Mouse (Mus musculus) ovary, postnatal 36 days (tissue): Measurements from ENCODE around the gene Atp5g2.
A peak's percentile ranks its signal among the peaks of the same experiment; 100 is the strongest.

ENCODE experiments used
- DNase-seq: peaks from one replicate; pipeline ENCODE4 v3.0.0; 2022; ENCODE audit warnings: low spot score, mixed read lengths

Atp5g2 gene

DNA sequence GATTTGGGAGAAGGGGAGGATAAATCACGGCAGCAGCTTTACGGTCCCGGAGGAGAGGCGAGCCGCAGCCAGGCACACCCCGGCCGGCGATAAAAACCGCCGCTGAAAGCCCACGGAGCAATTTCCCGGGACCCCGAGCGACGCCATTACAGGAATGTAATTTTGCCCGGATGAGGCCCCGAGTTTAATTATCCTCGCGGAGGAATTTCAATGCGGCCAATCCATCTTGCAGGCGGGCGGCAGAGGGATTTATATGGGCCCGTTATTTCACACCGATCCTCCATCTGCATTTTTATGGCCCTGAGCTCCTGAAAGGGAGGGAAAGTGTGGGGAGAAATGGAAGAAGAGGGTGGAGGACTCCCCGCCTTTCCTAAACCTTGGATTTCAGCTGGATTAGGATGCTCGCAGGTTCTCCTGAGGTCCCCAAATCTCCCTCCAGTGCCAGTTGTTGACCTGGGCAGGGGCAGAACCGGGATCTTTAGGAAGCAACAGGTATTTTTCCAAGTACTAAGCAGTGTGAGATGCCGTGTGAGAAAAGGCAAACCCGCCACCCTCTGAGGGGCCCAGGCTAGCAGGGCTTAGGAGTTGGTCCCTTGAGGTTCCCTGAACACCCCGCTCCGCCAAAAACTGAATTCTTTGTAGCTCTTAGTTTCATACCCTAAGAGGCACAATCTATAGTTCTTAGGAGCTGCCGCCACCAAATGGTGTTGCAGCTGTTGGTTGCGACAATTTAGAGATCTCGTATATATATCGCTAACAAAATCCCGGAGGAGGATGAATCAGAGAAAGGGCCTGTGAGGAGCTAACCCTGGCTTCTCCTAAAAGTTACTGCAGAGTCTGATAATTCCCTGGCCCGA, at the start of gene Atp5g2:
Gene Atp5g2, minus strand, starts transcription at position 138 of the 857 bp plus-strand sequence.
- DNase-seq: peak; percentile 53

DNA sequence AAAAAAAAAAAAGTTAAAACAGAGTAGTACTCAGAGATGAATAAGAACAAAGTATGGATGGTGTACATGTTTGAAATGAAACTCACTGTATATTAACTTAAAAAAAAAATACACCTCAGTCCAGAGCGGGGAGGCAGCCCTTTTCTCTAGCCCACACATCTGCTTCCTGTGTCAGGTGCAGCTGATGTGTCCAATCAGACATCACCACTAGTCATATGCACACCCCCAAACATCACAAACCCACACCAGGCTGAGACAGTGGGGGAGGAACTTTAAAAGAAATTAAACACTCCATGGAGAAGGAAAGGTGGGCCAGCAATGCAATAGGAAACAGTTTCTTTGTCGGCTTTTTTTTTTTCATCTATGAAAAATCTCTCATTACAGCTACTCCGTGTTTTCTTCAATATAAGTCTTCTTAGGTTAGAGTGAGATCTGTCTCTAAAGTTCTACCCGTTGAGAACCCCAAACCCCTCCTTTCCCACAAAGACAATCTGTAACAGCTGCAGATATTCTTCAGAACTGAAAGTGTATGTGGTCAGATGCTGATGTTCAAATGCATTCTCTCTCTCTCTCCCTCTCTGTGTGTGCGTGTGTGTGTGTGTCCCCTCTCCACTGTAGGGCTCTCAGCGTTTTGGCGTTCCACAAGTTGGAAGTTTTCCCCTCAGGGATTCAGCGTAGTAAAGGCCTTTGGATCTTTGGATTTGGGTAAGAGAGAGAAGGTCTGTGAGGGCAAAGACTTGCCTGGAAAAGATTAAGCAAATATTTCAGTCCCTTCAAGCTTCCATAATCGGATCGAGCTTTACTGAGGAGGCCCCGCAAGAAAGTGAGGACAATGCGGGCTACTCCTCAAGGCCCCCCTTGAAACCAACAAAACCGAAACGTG, 49.1 kb upstream of the Atp5g2 start:
- DNase-seq: no peak

DNA sequence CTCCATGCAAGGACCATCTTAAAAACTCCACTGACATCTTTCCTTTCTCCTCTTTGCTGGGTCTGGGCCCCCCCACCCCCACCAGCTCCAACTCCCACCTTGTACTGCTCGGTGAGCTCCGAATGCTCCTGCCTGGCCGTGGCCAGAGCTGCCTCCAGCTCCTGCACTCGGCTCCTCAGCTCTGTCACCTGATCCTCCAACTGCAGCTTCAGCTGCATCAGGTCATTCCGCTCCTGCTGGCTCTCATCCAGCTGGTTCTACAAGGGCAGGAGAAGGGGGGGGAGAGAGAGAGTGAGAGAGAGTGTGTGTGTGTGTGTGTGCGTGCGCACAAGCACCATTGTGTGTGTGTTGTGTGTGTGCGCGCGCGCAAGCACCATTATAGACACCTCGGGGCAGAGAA, 44.0 kb upstream of the Atp5g2 start:
- peak; percentile 58 for DNase-seq

DNA sequence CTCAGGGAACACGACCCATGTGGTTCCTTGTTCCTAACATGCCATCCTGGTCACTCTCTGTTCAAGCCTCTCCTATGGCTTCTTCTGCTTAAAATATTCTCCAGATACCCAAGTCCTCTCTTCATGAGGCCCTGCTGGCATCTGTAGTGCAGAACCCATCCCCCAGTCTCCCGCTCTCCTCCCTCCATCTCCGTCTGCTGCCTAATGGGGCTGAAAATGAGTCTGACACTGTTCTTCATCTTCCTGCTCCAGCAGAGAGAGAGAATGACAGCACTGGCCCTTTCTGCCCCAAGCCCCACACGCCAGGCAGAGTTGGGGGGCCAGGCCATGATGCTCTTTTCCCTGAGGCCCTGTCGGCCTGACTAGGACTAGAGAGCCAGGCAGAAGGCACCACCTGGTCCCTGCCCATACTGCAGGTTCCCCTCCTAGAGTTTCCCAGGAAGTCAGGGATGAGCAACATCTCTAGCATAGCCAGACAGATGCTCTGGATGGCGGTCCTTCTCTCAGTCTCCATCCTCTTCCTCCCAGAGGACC, 35.7 kb upstream of the Atp5g2 start:
- no peak for DNase-seq

DNA sequence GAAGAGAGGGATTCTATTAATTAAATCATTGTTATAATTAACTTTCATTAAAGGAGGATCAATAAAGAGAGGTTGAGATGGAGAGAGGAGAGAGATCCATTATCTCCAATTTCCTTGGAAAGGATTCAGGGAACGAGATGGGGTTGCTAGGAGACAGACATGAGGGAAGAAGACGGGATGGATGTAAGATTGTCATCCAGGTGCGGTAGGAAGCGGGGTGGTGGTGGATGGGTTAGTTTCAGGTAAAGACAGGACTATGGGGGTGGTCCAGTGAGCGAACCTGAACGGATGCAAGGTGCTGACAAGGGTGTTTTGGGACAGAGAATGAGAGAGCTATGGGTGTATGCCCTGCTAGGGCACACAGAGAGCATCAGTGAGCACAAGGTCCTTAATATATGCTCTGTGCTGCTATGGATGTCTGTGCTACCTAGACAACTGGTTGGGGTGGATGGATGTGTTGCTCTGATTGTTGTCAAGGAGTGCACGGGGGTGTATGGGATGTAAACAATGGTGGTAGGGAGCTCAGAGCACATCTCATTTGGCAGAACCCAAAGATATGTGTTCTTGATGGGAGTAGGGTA, 33.9 kb upstream of the Atp5g2 start:
- DNase-seq: no peak

DNA sequence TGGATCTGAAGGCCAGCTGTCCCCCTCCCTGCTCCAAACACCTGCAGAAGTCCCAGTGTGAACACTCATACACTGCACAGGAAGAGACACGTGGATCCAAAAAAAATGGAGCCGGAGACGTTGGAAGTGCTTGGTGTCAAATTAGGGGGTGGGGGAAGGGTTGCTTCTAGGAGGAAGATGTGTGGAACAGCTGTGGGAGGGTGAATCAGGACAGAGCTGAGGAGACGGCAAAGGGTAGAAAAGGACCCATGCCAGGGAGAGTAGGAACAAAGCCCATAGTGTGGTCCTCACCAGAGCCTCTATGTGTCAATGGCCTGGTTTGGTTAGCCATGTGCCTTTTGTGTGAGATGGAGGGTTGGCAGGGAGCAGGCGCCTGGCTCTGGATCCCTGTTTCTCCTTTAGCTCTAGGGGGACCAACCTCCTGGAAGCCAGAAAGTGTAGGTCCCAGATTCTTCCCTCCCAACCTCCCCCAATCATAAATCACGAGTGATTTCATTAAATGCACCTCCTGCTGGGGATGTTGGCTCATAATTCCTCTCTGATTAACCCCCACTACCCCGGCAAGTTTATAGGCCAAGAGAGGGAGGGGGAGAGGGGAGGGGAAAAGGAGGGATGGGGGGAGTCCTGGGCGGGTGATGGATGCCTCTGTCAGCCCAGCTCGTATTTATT, 33.2 kb upstream of the Atp5g2 start:
- DNase-seq: no peak

DNA sequence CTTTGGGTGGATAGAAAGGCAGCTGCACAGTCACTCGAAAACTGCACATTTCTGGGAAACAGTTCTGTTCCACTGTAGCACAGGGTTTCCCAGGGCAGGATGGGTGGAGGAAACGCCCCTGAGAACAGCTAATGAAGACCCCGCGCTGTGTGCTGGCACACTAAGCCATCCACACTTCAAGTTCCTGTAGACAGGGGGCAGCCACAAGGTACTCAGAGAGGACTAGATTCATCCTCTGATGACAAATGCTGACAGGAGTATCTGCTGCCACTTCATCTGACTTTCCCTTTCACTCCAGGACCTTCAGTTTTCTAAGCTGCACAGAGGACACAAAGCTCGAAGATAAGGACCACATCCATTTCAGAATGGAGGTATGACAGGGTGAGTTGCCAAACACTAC, 32.7 kb upstream of the Atp5g2 start:
- DNase-seq: no peak

DNA sequence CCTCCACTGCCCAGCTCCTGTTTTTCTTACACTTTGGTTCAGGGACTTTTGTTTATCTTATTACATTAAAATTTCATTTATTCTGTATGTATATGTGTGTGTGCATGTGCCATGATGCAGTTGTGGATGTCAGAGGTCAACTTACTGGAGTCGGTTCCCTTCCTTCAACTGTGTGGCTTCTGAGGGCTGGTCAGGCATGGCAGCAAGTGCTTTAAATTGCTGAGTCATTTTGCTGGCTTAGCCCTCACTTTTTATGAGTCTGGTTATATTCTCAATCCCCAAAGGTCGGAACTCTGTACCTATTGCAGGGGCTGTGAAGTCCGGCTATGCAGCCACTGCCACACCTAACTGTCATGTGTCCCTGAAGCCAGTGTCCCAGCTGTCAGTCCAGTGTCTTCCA, 30.8 kb upstream of the Atp5g2 start:
- no peak for DNase-seq

DNA sequence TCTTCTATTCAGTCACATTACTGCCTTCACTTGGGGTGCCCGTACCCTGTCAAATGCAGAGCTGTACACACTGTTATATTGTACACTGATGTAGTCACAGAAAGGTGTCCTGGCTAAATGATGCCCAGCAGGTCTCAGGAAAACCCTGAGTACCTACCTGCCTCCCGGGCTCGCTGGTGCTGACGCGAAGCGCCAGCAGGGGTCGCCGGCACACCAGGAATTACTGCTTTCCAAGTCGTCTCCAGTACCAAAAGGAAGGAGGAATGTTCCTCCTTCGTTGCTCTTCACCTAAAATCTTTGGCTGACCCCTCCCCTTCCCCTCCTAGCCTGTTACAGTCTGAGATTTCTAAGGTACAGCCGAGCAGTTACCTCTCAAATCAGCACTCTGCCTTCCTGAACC, 26.0 kb upstream of the Atp5g2 start:
- peak; percentile 81 for DNase-seq

DNA sequence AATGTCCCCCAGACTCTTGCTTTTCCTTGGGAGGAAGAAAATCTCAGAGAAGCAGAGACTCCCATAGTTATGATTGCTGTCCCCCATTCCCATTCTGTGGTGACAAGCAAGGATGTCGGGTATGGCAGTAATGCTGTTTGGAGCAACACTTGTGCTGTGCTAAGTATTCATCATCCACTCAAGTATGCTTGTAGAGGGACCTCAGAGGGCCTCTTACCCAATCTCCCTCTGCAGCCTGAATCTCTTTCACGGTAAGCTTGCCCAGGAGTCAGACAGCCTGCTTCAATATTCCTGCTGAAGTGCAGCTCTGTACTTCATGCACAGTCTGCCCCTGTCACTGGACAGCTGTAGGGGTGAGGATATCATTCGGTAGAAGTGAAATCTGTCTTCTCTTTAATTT, 24.7 kb upstream of the Atp5g2 start:
- no peak for DNase-seq

DNA sequence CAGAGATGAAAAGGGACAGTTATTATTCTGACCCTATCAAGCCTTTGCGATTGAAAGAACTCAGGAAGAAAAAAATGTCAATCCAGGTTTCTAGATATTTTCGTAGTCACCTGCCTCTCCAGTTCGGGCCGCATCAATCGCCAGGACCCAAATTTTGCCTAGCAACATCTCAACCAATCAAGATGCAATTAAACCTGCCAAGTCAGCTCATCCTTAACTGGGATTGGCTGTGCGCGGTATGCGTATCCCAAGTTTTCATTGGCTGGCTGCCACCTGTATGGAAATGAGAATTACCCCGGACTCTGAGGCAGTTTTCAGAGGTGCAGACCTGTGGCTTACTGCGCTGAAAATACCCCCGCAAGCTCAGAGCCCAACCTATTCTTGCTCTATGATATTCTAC, 21.4 kb upstream of the Atp5g2 start:
- DNase-seq: peak; percentile 34

DNA sequence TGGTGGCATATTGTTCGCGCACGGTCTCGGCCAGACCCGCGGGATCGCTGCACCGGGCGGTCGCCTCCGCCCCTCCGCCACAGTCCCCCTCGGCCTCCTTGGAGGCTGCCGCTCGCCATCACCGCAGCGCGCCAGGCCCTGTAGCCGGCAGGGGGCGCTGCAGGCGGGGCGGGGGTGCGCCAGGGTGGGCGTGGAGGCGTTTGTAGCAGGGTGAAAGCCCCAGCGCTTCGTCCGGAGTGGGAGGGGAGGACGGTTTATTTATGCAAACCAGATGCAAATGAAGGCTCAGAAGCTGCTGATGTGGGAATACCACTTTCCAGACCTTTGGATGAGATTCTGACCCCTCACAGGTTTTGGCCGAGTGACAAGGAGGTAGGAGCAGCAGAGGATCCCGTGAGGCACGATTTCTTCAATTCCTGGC, 20.8 kb upstream of the Atp5g2 start:
- DNase-seq: peak; percentile 62

DNA sequence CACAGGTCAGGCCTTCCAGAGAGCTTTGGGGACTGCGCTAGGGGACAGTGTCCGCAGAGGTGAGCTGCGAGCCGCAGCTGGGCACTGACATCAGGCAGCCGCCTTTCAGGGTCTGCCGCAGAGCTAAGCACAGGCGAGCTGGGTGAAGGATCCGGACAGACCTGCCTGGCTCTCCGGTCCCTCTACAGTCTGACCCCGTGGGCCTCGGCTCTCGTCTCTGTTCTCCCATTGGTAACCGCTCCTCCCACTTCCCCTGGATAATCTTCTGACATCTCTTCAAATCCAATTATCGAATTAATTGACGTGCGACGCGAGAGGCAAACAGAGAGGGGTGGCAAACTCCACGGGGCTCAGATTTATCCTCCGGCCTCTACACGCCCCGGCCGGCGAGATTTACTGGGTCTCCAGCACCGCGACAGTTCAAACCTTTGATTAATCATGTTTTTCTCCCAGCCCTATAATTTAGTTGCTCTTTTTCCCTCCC, 20.2 kb upstream of the Atp5g2 start:
- DNase-seq: no peak

DNA sequence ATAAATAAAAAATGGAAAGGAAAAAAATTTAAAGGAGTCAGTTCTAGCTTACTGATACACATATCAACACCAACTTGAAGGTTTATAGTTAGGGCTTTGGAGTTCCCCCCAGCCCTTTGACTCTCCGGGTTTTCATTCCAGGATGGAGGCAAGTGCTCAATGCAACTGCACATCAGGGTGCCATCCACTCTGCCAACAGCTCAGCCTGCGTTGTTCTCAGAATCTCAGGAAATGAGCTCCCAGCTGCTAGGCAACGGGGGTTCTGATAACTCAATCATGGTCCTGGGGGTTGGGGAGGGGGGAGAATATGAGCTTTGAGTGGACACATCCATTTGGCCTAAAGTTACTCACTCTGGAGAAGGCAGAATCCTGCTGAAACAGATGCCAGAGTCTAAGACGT, 13.6 kb upstream of the Atp5g2 start:
- no peak for DNase-seq

DNA sequence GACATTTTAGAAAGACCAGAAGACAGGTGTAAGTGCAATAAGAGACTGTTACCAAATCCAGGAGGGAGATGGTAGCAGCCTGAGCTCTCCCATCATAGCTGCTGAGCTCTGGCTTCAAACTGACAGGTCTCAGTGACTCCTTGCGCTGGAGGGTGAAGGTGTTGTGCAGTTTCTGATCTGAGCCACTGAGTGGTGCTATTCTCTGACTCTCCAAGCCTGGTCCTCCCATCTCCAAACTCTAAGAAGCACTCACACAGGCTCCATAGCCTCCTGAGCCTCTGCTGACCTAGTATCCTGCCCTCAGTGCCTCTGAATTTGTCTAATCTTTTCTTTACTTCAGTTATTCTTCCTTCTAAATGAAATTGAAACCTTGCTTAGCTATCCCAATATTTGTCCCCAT, 11.5 kb upstream of the Atp5g2 start:
- no peak for DNase-seq

DNA sequence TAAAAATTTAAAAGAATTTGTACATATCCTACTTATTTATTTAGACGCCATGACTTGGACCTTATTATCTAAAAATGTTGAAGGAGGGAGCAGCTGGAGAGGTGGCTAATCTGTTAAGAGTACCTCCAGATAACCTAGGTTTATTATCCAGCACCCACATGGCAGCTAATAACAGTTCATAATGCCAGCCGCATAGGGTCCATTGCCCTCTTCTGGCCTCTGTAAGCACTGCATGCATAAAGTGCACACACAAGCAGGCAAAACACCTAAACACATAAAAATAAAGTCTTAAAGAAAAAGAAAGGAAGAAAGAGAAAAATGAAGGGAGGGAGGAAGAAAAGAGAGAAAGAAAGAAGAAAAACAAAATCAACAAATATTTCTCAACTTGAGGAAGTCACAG, 4.2 kb upstream of the Atp5g2 start:
- DNase-seq: no peak

DNA sequence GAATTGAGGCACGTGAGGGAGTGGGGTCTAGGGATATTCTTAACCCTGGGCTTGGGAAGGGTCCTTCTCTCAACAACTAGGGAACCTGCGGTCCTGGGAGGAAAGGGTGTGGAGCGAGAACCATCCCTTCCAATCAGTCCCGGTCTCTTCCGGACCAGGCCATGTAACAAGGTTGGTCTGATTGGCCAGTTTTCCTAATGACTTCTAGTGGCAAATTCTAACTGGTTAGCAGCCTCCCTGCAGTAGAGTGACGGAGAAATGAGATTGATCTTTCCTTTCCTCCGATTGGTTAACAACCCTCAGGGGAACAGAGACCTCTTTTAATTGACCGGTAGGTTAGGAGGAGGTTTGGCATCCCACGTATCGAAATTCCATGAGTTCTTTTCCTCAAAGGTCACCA, 1.4 kb upstream of the Atp5g2 start:
- DNase-seq: peak; percentile 52

DNA sequence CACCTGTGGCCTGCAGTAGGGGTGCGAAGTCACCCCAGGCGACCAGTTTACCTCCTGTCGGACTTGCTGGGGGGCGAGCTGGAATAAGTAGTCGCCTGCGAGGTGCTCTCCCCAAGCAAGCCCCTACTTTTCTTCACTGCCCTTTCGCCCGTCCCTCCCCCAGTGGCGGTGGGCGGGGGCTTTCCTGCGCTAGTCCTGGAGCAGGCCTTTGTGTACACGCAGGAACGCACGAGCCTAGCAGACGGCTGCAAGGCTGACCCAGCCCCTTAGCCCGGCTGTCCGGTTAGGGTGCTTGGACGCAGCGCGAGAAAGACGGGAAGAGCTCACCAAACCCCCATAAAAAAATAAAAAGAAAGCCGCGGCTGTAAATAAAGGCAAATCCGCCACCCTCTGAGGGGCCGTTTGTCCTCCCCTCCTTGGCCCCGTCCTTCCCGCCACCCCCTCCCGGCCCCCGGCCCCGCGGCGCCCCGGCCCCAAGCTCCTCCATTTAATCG, 384 bp downstream of the Atp5g2 start:
- peak; percentile 89 for DNase-seq

DNA sequence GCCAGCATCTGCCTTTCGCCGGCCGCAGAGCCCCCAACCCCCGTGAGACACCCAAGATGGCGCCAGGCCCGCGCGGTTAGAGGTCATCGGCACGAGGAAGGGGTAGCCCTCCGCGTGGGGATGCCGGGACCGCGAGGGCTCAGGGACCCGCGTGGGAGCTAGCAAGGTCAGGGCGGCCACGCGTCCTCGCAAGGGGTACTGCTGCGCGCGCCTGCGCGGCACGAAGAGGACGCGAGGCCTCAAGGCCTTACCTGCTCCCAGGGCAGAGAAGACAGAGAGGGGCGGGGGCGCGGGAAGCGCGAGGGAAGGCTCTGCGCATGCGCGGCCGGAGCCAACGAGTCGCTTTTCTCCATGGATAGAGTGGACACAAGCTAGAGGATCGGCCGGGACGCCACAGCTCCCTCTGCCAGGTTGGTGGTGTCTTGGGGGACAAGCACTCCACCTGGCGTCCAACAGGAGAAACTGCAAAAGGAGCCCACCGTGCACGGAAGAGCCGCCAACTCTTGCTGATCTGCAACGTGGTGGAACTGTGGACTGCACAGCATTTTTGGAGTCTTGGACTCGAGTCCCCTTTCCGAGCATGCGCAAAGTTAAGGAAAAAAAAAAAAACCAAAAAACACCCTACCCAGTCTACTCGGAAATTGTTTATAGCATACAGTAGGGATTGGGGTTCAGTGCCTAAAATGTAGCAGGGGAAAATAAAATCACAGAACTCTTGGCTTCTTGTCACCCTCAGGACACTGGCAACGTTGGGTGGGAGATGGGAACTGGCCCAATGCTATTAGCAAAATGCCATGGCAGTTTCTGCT, 1.2 kb downstream of the Atp5g2 start:
- peak; percentile 97 for DNase-seq

DNA sequence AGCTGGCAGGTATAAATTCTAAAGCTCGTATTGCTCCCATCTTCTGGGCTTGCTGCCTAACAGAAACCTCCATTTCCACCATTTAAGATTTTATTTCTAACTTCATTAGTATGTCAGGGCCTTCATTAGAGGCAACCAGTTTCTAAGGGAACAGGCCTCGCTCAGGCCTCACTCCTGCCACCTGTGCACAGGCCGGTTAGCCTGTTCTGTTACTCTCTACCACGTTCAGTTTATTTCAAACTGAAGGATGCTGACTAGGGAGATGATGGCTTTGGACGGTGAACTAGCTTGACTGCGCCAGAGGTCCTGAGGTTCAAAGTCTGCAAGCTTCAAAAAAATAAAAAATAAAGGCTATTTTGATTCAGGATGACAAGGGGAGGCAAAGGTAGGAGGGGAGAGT, 1.9 kb downstream of the Atp5g2 start:
- DNase-seq: no peak

DNA sequence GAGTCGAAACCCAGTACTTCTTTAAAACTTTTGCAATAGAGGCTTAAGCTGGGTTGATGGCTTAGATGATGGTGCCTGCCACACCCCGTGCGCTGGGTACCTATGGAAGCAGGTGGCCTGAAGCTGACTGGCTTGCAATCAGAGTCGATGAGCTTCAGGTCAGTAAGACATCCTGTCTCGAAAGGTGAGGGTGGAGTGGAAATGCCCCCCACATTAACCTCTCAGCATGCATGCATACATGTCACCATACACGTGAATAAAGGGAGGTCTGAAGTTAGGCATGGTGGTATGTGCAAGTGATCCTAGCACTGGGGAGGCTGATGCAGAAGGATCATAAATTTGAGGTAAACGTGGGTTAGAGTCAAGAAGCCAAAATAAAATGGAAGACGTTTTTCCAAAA, 2.6 kb downstream of the Atp5g2 start:
- no peak for DNase-seq
